Mouse (Mus musculus): ENCODE results near the gene C77080.
"Not testable (repeated sequence)": the region's sequence is repeated elsewhere in the genome, so short reads cannot be mapped to it uniquely, and the experiment has no call there.

C77080 gene

DNA sequence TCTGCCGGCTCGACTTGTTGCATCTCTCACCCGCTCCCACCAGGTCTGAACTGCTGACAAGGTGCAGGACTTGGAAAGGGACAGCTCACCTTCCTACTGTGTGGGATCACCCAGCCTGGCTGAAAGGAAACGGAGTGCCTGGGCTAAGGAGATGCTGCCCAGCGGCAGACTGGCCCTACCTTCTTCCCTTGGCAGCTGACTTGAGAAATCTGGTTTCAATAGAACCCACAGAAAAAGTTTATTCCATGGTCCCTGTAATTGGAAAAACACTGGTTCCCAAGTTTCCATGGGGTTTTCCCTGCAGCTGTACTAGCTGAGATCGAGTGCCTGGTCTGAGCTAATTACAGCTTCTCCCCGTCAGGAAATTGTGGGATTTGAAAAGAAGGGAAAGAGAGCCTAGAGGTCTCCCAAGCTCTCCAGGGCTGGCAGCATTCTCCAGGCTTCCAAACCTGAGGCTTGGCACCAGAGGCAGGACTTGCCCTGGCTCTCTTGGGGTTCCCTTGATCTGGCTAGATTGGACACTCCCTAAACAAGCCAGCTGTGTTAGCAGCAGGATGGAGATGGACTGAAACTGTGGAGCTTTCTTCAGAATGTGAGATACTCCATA lies 42.5 kb downstream of the C77080 start:
- no peak for DNase-seq (ENCODE audit: low spot score)

DNA sequence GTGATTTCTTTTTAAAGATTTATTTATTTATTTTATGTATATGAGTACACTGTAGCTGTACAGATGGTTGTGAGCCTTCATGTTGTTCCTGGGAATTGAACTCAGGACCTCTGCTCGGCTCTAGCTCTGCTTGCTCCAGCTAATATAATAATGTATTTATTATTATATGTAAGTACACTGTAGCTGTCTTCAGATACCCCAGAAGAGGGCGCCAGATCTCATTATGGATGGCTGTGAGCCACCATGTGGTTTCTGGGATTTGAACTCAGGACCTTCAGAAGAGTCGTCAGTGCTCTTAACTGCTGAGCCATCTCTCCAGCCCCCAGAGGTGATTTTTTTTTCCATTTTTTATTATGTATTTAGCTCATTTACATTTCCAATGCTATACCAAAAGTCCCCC lies 48.7 kb downstream of the C77080 start:
- DNase-seq (ENCODE audit: low spot score) = not testable (repeated sequence)

DNA sequence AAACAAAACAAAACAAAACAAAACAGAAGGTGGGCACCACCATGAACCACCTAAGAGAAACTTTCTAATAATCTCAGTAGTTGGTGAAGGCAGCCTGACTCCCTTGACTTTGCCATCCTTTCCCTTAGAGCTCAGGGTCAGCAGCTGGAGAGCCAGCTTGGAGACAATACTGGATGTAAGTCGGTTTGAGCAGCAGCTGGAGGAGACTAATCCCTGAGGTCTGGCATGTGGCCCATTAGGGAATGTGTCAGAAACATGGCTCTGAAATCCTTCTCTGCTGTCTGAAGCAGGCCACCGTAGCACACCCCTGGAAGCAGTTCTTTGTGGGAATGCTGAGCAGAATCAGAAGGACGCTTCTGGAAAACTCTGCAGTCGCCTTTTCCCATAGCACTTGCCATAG lies 49.7 kb downstream of the C77080 start:
- no peak for DNase-seq (ENCODE audit: low spot score)

DNA sequence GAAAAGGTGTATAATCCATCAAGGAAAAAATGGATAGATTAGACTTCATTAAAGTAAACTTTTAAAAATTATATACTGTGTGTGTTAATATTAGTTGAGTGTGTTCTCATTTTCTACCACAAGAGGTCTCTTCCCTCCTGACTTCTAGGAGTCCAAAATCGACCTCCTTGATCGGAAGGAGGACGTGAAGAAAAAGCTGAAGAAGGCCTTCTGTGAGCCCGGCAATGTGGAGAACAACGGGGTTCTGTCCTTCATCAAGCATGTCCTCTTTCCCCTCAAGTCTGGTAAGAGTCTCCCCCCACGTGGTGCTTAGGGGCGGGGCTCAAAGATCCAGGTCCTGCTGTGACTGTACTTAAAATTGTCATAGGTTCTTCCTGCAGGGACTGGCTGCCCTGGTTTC lies 51.7 kb downstream of the C77080 start:
- no peak for DNase-seq (ENCODE audit: low spot score)

DNA sequence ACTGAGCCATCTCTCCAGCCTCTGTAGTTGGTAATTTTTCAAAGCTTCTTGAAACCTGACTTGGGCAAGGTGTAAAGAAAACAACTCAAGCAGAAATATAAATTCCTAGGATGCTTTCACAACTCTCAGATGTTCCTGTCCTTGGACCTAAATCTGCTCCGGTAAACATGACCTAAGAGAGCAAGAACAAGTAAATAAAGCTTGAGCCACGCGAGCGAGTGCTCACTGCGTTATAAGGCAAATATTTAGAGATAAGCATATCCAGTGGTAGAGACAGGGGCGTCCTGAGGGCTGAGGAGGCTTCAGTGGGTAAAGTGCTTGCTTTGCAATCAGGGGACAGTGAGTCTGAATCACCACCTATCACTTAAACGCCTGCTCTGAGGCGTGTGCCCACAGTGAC lies 54.4 kb downstream of the C77080 start:
- DNase-seq (ENCODE audit: low spot score) = no peak

DNA sequence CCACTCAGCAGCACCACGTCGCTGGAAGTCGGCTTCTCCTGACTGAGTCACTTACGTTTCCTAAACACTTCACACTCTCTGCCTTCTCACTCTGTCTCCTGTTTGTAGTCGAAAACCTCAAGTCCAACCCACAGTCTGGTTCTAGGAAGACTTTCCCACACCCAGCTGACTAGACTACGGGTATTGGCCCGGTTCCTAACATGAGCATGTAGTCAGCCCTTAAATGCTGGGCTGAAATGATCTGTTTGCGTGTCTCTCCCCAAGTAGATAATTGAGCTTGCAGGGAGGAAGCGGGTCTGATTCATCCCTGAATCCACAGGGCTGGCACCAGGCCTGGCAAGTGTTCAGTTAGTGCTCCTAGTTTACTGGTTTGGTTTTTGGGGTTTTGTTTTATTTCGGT lies 56.5 kb downstream of the C77080 start:
- no peak for DNase-seq (ENCODE audit: low spot score)

DNA sequence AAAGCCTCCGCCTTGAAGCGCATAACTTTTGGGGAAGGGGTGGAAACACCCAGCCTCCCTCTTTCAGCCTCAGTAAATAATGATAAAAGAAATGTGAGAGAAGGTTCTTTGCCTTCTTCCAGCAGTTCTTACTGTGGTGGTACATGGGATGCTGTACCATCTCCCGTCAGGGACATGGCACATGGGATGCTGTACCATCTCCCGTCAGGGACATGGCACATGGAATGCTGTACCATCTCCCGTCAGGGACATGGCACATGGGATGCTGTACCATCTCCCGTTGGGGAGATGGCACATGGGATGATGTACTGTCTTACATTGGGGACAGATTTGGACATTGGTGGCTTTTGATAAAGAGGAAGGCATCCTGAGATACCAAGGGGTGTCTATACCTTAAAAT lies 63.7 kb downstream of the C77080 start:
- DNase-seq (ENCODE audit: low spot score) = no peak

DNA sequence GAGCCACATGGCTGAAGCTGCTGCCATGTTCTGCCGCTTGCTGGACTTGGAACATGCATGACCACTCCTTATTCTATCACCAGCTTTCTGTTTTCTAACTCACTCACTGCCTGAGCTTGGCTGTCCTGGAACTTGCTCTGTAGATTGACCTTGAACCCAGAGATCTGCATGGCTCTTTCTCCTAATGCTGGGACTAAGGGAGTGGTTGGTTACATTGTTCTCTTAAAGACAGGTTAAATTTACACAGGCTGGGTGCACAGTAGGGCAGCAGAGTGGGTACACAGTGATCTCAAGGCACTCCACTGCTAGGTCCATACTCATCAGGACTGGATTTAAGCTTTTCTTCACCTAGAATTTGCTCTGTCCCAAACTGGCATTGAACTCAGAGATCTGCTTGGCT lies 66.9 kb downstream of the C77080 start:
- DNase-seq (ENCODE audit: low spot score) = no peak

DNA sequence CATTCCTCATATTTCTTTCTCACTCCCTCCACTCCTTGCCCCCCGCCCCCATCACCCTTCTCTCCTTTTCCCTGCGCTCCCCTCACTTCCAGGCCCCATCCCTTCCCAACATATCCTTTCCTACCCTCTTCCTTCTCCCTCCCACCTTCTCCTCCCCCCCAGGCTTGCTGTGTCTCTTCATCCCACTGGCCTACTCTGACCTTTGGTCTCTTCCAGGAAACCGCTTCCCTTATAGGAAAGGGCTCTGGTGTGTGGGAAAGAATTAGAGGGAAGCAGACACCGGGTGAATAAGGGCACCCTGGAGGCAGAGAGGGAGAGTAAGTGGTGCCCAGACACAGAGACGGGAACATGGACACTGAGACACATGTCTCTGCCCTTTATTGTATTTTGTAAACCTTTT lies 69.5 kb downstream of the C77080 start:
- no peak for DNase-seq (ENCODE audit: low spot score)

DNA sequence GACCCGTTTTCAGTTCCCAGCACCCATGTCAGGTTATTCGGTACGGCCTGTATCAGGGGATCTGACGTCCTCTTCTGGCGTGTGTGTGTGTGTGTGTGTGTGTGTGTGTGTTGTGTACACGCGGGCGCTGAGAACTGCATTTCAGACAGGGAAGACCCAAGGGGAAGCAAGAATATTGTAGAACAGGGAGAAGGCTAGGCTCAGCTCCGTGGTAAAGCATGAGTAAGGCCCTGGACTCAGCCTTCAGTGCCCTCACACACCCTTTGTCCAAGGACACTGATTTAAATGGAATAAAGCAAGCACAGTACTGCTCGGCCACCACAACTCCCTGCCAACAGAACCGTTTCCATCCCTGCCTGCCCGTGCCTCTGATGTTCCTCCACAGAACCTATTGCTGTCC lies 70.7 kb downstream of the C77080 start:
- no peak for DNase-seq (ENCODE audit: low spot score)

DNA sequence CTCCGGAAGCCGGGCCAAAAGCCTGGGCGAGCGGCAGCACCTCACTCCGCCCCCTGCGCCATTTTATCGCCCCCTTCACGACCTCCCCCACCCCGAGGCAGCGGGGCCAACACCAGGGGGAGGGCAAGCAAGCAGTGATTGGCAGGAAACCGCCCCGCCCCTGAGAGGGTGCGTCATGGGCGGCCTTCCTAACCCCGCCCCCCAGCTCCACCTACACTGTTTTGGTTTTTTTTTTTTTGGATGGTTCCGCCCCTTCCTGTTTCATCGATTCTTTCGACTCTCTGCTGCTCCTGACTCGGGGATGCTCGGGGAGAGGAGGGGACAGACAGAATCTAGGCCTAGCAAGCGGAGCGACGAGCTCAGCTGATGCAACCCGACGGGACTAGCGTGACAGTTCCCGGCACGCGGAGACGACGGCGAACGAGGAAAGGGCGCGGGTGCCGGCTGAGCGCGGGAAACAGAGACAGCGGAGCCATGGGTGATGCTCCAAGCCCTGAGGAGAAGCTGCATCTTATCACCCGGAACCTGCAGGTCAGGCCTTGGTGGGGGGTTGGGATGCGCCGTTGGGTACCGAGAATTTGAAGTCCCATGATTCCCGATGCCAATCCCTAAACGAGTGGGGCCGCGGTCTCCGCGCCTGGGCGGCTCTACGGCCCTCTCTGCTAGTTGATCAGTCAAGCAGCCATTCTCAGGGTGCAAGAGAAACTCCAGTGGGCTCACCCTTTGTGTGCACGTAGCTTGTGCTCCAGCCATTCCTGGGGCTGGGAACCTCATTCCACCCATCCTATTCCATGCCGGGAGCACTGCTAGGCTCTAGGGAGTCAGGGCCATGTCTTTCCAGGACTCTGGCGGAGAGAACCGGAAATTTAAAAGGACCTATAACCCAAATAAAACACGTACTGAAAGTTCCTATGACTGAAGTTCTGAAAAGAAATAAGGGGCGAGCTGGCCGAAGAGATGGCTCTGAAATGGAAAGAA lies 71.4 kb downstream of the C77080 start, which contains the start of the genes S100pbp and Yars:
TSS of gene S100pbp (minus strand) at position 186 of the 978 bp plus-strand sequence.
TSS of gene Yars (plus strand) at position 219 of the 978 bp plus-strand sequence.
- DNase-seq (ENCODE audit: low spot score) = peak; percentile 92

DNA sequence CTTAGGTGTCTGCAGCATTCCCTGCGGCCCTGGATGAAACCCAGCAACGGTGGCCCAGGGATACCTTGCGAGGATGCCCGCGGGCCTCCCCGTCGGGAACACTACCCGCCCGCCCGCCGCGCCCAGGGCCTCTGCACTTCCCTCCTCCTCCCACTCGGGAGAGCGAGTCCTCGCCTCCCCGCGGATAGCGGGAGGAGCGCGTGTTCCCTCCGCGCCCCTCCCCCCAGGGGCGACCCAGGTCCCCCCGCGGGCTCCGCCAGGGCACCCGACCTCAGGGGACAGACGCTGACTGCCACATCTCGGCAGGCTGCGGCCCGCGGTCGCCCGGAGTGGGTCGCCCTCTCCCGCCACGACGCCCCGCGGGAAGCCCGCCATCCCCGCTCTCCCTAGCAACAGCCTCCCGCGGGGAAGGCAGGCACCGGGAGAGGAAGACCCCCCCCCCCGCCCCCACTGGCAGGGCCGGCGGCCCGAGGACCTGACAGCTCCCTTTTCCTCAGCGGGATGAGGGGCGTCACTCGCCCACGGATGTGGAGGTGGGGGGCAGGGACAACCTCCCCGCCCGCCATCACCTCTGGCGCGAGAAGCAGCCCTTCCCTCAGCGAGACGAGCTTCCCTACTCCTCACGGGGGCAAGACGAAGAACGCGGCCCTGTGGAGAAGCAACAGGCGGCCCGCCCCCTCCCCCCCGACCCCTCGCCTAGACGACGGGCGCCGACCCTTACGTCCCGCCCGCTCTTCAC lies 72.2 kb downstream of the C77080 start:
- DNase-seq (ENCODE audit: low spot score) = peak; percentile 38

DNA sequence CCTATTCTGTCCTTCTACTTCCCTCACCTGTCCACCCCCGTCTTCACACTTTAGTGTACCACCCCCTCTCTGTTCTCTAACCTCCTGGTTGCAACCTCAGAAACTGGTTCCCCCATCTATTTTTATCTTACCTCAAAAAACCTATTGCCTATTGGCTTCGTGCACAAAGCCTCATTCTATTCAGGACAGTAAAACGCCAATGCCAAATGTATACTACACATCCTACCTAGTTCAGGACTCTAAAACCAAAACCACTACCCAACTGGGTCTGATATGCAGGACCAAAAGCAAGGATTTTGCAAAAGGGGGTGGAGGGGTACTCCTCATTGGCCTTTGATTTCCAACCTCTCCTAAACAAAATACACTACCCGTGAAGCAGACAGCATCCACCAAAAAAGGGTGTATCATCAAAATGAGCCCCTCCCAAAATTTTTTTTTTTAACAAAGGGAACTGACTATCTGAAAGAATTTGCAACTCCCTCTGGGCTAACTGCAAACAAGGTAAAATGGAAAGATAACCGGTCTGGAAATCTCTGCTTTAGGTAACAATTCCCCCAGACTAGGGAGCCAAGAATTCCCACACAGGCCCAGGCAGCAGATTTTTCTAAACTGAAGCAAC lies 73.1 kb downstream of the C77080 start:
- DNase-seq (ENCODE audit: low spot score) = no peak

DNA sequence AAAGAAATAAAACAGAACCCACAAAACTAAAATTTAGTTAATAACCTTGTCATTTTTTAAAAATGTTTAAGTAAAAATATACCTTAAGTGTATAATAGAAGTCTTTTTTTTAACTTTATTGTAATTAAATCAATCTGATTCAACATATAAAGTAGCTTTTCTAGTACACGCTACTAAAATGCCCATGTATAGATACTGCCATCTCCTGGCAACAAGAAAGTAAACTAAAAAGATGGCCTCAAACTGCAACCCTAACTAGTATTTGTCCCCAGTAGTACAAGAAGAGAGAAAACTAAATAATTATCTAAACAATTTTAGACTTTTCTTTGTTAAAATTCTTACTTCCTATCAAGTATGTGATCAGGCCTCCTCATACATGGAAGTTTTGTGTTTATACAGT lies 81.6 kb downstream of the C77080 start:
- DNase-seq (ENCODE audit: low spot score) = no peak

DNA sequence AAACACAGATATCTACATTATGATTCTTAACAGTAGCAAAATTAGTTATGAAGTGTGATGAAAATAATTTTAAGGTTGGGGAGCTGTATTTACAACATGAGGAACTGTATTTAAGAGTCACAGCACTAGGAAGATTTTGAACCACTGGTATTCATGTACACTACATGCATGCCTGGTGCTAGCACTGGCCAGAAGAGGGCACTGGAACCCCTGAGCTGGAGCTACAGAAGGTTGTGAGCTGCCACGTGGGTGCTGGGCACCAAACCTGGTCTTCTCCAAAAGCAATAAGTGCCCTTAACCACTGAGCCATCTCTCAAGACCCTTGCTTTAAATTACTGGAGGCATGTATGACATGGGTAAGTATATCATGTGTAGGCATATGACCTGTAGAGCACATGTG lies 88.7 kb downstream of the C77080 start:
- DNase-seq (ENCODE audit: low spot score) = no peak
